Mouse (Mus musculus): ENCODE measurements around the gene Mdga2. TPM values are rescaled to one million over a fixed set of nuclear protein-coding genes. Genes with fewer than 3 reads are reported as not detected.

The Mdga2 gene
- polyA plus RNA-seq, 1 experiment from 2014 or later = 9.0 TPM

DNA sequence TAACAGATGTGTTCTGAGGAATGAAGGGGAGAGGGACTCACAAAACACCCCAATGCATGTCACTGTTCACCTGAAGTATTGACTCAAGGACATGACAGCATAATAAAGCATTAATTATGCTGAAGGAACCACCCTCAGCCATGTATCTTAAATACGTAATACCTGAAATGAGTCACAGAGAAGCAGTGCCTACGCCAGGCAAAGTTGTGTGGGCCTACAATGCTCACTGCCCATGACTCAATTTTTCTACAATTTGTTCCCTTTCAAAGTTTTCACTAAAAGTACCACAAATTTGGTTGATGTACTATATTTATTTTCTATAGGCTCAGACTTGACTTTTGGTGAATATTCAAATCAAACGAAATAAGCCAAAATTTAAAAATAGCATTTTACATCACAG, 80.7 kb downstream of the Mdga2 start:
- Histone ChIP-seq H3K9me3 (no peaks in the 10 kb centered on the region), H3K4me3 (no peak overlapping the region), H3K27ac (no peak overlapping the region), H3K27me3 (replicated peaks) (no peaks in the 10 kb centered on the region), H3K9ac (no peak overlapping the region), H3K4me2 (replicated peaks) (no peak overlapping the region), H3K36me3 (no peaks in the 10 kb centered on the region), H3K4me1 (no peaks in the 10 kb centered on the region)
- 88% methylated on average over 3 of the region's 3 CpGs for WGBS
- no peak for ATAC-seq (ENCODE audit: low FRiP score, low read depth)

DNA sequence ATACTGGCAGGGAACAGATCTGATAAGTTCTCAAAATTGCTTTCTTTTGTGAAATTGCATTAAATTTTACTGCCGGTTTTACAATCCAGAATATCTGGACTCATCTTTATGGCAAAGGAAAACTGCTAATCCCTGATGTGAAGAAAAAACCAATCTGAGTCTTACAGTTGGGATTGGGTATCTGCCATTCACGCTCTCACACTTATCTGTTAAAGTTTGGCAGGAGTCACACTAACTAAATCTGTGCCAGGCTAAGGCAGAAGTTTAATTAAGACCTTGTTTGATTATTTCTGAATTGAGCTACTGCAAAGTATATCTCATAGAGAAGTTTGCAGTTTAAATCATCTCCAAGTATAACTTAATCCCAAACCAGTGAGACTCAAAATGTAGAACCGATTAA, 82.2 kb downstream of the Mdga2 start:
- Histone ChIP-seq H3K9ac (no peak overlapping the region), H3K4me2 (replicated peaks) (no peak overlapping the region), H3K4me1 (no peaks in the 10 kb centered on the region), H3K9me3 (no peaks in the 10 kb centered on the region), H3K4me3 (no peak overlapping the region), H3K27ac (no peak overlapping the region), H3K27me3 (replicated peaks) (no peaks in the 10 kb centered on the region), H3K36me3 (no peaks in the 10 kb centered on the region)
- no peak for ATAC-seq (ENCODE audit: low FRiP score, low read depth)
- WGBS = 90% methylated on average over 3 of the region's 3 CpGs

DNA sequence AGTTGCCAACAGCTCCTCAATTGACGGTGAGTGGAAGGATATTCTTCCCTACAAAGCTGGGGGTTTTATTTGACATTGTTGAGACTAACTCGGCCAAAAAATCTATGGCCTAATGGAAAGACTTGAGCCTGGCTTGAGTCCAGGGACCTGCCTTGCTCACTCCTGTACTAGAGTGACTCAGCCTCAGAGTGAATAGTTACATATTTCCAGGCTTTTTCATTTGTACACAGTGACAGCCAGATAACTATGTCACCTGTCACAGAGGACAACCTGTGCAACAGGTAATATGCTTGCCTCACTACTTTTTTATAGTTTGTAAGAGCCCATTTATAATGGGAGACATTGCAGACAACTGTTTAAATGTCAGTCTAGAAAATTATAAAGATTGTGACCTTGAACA, 94.9 kb downstream of the Mdga2 start:
- no peak overlapping the region for H3K9ac ChIP-seq
- H3K9me3 ChIP-seq = no peaks in the 10 kb centered on the region
- no peak overlapping the region for H3K4me3 ChIP-seq
- H3K27ac ChIP-seq = no peak overlapping the region
- no peaks in the 10 kb centered on the region for H3K27me3 ChIP-seq (replicated peaks)
- no peak overlapping the region for H3K4me2 ChIP-seq (replicated peaks)
- WGBS = 84% methylated on average over 2 of the region's 2 CpGs
- H3K4me1 ChIP-seq = no peaks in the 10 kb centered on the region
- no peak for ATAC-seq (ENCODE audit: low FRiP score, low read depth)
- H3K36me3 ChIP-seq = no peaks in the 10 kb centered on the region

DNA sequence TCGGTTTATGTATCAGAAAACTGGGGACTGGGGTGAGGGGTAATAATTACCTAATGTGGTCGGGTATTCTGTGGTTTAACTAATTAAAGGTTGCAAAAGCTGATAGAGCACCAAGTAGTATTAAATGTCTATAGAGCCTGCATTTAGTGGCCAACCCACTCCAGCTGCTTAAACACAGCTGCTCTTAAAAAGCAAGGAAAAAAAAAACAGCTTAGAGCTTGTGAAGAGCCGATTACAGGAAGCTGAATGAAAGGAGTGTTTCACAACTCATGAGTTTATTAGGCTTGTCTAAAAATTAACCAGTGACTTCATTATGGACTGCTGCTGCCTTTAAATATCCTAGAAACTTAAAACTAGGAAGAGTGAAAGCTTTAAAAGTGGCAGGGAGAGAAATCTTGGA, 98.5 kb downstream of the Mdga2 start:
- no peak overlapping the region for H3K9ac ChIP-seq
- no peaks in the 10 kb centered on the region for H3K9me3 ChIP-seq
- WGBS = 30% methylated on average over 3 of the region's 3 CpGs
- H3K4me2 ChIP-seq (replicated peaks) = no peak overlapping the region
- ATAC-seq (ENCODE audit: low FRiP score, low read depth) = no peak
- no peaks in the 10 kb centered on the region for H3K36me3 ChIP-seq
- H3K4me3 ChIP-seq = no peak overlapping the region
- H3K4me1 ChIP-seq = no peaks in the 10 kb centered on the region
- H3K27ac ChIP-seq = no peak overlapping the region
- no peaks in the 10 kb centered on the region for H3K27me3 ChIP-seq (replicated peaks)

DNA sequence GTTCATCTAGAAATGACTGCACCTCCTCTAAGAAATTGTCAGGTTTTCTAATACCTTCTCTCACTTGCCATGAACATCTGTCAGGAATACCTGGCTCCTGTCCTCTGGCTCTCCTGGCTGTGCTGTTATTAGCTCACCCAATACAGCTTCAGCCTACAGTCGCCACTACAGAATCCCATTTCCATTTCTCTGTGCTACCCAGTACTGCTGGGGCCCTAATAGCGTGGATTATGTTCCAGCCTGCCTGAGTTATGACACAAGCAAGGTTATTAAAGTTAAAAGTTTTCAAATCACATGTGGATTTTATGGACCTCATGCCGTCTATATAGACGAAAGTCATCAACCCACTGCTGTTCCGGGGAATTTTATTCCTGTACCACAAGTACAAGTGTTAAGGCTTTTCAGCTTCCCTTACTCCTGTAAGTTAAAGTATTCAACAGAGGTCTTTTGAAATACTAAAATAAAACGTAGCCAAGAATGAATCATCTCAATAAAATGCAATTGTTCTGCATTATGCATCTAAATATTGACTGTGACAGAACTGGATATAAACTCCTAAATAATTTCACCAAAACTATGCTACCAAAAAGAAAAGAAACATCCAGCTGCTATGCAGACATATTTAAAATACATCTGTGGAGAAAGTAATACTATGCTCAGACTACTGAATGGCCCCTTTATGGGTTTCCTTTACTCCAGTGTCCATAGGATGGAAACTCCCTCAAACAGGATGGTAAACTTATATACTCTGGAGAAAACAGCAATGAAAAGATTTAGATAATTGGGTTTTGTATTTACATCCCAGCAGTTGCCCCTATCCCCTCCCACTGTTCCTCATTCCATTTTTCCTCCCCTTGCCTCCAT, 103.5 kb downstream of the Mdga2 start:
- Histone ChIP-seq H3K4me2 (replicated peaks) (no peak overlapping the region), H3K9ac (no peak overlapping the region), H3K4me3 (no peak overlapping the region), H3K4me1 (no peaks in the 10 kb centered on the region), H3K27me3 (replicated peaks) (no peaks in the 10 kb centered on the region), H3K27ac (no peak overlapping the region), H3K9me3 (no peaks in the 10 kb centered on the region), H3K36me3 (no peaks in the 10 kb centered on the region)
- 79% methylated on average over 6 of the region's 6 CpGs for WGBS
- no peak for ATAC-seq (ENCODE audit: low FRiP score, low read depth)

DNA sequence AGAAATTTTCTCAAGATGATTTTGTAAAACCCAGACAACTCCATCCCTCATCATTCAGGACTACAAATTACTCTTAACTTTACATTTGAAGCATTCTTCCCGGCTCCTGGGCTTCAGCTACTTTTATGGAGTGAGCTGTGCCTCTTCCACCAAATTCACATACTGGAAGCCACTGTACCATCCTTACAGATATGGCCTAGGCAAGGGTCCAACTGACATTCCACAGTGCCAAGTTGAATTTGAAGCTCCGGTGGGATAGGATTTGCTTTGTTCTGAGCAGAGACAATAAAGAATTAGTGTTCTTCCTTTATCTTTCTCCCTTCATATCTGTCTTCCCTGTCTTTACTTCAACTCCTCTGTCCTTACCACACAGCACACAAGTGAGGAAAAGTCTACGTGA, 118.2 kb downstream of the Mdga2 start:
- no peak for ATAC-seq (ENCODE audit: low FRiP score, low read depth)
- 83% methylated on average over 3 of the region's 3 CpGs for WGBS
- no peaks in the 10 kb centered on the region for H3K27me3 ChIP-seq (replicated peaks)

DNA sequence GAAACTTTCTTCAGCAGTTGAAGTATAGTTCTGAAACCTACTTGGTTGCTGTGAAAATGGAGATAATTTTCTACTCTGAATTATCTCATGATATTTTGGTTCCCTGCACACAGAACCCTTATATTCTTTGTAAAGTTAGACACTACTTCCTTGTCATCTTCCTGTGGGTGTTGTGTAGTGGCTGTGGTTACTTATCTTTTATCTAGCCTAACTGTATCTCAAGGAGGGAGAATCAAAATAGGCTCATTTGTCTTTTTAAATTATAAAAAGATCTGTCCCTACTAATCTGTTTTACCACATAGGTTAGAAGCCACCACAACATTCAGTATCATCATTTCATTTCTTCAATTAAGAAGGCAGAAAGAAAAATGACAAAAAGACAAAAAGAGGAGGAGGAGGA, 127.9 kb downstream of the Mdga2 start:
- Histone ChIP-seq H3K4me3 (no peak overlapping the region), H3K4me2 (replicated peaks) (no peak overlapping the region), H3K9me3 (no peaks in the 10 kb centered on the region), H3K27ac (no peak overlapping the region), H3K4me1 (no peaks in the 10 kb centered on the region), H3K9ac (no peak overlapping the region), H3K36me3 (no peaks in the 10 kb centered on the region), H3K27me3 (replicated peaks) (no peaks in the 10 kb centered on the region)
- ATAC-seq (ENCODE audit: low FRiP score, low read depth) = no peak

More for the DNA sequence above, 118.2 kb downstream of the Mdga2 start:
- H3K4me1 ChIP-seq = no peaks in the 10 kb centered on the region
- H3K4me3 ChIP-seq = no peak overlapping the region
- no peaks in the 10 kb centered on the region for H3K36me3 ChIP-seq
- H3K27ac ChIP-seq = no peak overlapping the region
- H3K9ac ChIP-seq = no peak overlapping the region
- H3K9me3 ChIP-seq = no peaks in the 10 kb centered on the region
- no peak overlapping the region for H3K4me2 ChIP-seq (replicated peaks)

DNA sequence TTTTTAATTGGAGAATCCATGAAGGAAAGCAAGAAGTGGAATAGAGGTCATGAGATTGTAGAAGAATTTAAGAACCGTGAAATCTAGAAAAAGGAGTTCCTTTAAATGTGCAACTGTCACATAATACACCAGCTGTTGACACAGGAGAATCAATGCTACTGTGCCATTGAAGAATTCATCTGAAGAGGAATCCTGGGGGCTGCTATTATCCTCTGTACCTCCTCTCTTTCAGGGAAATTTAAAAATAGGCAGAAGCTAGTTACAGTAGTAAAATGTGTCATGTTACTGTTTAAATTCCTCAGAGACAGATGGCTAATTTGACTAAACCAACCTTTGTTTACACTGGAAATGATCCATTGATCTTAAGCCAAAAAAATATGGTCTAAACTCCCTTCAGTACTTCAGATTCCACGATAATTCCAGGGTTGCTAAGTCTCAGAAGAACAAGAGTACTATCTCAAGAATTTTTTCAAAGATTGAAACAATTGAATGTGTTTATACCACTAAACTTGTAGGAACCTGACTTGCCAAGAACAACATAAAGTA, 131.9 kb downstream of the Mdga2 start:
- H3K9ac ChIP-seq = no peak overlapping the region
- no peak overlapping the region for H3K4me2 ChIP-seq (replicated peaks)
- H3K36me3 ChIP-seq = no peaks in the 10 kb centered on the region
- no peaks in the 10 kb centered on the region for H3K4me1 ChIP-seq
- H3K4me3 ChIP-seq = no peak overlapping the region
- no peaks in the 10 kb centered on the region for H3K27me3 ChIP-seq (replicated peaks)
- 51% methylated on average over 2 of the region's 2 CpGs for WGBS
- no peaks in the 10 kb centered on the region for H3K9me3 ChIP-seq
- H3K27ac ChIP-seq = no peak overlapping the region
- no peak for ATAC-seq (ENCODE audit: low FRiP score, low read depth)

DNA sequence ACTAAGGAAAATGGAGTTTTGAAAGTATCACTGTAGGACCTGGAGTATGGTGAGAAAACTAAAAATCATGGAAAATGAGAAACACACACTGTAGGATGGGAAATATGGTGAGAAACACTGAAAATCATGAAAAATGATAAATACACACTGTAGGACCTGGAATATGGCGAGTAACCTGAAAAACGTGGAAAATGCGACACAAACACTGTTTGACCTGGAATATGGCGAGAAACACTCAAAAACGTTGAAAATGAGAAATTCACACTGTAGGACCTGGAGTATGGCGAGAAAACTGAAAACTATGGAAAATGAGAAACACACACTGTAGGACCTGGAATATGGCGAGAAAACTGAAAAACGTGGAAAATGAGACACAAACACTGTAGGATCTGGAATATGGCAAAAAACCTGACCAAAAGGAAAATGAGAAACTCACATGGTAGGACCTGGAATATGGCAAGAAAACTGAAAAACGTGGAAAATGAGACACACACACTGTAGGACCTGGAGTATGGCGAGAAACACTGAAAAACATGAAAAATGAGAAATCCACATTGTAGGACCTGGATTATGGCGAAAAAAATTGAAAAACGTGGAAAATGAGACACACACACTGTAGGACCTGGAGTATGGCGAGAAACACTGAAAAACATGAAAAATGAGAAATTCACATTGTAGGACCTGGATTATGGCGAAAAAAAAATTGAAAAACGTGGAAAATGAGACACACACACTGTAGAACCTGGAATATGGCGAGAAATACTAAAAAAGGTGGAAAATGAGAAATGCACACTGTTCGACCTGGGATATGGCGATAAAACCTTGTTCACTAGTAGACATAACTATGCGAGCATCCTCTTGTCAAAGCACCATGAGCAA, 163.0 kb downstream of the Mdga2 start:
- H3K27ac ChIP-seq = no peak overlapping the region
- no peaks in the 10 kb centered on the region for H3K27me3 ChIP-seq (replicated peaks)
- peak; percentile 99 for ATAC-seq (ENCODE audit: low FRiP score, low read depth)
- H3K4me3 ChIP-seq = no peak overlapping the region
- H3K4me1 ChIP-seq = no peaks in the 10 kb centered on the region
- H3K4me2 ChIP-seq (replicated peaks) = no peak overlapping the region
- H3K9ac ChIP-seq = no peak overlapping the region
- WGBS = 55% methylated on average over 19 of the region's 19 CpGs
- no peaks in the 10 kb centered on the region for H3K9me3 ChIP-seq
- no peaks in the 10 kb centered on the region for H3K36me3 ChIP-seq

DNA sequence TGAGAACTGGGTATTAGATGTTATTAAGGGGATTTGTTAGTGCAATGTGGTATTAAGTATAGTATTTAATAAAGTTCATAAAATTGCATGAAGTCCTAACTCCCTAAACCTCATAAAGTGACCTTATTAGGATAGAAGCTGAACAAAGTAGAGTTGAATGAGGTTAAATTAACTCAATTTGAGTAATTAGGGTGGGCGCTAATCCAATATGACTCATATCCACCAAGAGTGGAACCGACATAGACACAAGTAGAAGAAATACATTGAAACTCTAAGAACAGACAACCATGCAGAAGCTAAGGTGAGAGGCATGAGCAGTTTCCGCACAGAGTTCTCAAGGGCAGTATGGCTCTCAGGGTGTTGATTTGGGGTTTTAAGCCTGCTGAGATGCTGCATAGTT, 165.7 kb downstream of the Mdga2 start:
- Histone ChIP-seq H3K36me3 (no peaks in the 10 kb centered on the region), H3K9ac (no peak overlapping the region), H3K4me2 (replicated peaks) (no peak overlapping the region), H3K27me3 (replicated peaks) (no peaks in the 10 kb centered on the region), H3K4me3 (no peak overlapping the region), H3K4me1 (no peaks in the 10 kb centered on the region), H3K9me3 (no peaks in the 10 kb centered on the region), H3K27ac (no peak overlapping the region)
- 94% methylated on average over 3 of the region's 3 CpGs for WGBS
- no peak for ATAC-seq (ENCODE audit: low FRiP score, low read depth)

DNA sequence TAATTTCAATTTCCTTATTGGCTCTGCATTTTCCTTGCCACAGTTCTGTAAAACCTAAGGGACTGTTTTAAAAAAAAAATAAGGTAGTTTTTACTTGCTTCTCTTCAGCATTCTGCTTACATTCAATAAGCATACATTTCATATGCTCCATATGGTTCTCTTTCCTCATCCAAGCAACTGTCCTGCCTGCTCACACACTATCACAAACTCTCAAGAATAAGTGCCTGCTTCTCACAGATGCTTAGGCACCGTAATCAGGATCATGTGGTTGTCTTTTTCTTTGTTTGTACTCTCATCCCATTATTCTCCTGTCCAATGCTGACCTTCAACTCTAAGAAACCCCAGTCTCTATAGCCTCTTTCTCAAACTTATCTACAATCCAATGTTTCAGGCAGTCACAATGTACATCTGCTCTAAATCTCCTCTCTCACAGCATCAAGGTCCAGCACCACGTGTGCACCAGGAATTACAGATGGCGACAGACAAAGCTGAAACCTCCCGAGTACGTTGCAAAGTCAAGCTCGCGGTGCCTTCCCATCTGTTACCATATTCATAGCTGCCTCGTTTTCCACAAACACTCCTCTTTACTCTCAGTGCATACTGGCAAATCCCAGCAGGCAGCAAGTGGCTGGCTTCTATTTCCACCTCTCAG, 177.1 kb downstream of the Mdga2 start:
- no peak overlapping the region for H3K4me2 ChIP-seq (replicated peaks)
- no peak overlapping the region for H3K9ac ChIP-seq
- no peaks in the 10 kb centered on the region for H3K36me3 ChIP-seq
- H3K27ac ChIP-seq = no peak overlapping the region
- H3K9me3 ChIP-seq = no peaks in the 10 kb centered on the region
- no peaks in the 10 kb centered on the region for H3K4me1 ChIP-seq
- H3K27me3 ChIP-seq (replicated peaks) = no peaks in the 10 kb centered on the region
- peak; percentile 53; the same call in 1 of the 2 replicates for ATAC-seq (ENCODE audit: low FRiP score, low read depth)
- 64% methylated on average over 8 of the region's 8 CpGs for WGBS
- no peak overlapping the region for H3K4me3 ChIP-seq

DNA sequence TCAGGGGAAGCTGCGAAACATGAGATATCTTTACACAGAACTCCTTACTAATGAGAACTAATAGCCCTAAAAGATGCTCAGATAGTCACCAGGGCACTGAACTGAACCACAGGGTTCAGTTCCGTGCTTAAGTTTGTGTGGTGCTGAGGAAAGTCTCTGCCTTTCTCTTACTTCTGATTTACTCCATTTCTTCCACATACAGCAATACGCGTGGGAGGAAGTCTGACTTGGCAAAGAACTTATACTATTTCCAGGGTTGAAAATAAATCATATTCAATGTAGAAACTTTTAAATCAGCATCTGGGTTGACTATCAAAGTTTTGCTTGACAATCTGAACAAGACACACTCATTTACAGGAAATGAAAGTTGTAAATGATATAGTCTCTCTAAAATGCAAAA, 180.5 kb downstream of the Mdga2 start:
- Histone ChIP-seq H3K4me1 (no peaks in the 10 kb centered on the region), H3K27me3 (replicated peaks) (no peaks in the 10 kb centered on the region), H3K27ac (no peak overlapping the region), H3K9ac (no peak overlapping the region), H3K36me3 (no peaks in the 10 kb centered on the region), H3K4me2 (replicated peaks) (no peak overlapping the region), H3K4me3 (no peak overlapping the region), H3K9me3 (no peaks in the 10 kb centered on the region)
- ATAC-seq (ENCODE audit: low FRiP score, low read depth) = no peak
- 93% methylated on average over 4 of the region's 4 CpGs for WGBS

All from neural tube, embryonic 12.5 days (tissue).